Mouse (Mus musculus): ENCODE data around the gene Nol10.

- TF ChIP-seq CTCF (IDR thresholded peaks at IDR 0.05; ENCODE audit: low read depth), result no peak
- no peak for TF ChIP-seq EP300 (IDR thresholded peaks at IDR 0.05; ENCODE audit: low read depth)
These were observed 39.3 kb downstream of the Nol10 start for GRCm38 (mm10) chr12:17387332-17388135.

Data from heart, postnatal 0 days (tissue).